Mouse (Mus musculus): Measurements from ENCODE around the gene Ulk4. TPM values are rescaled to one million over a fixed set of nuclear protein-coding genes. Genes with fewer than 3 reads are reported as not detected.
"Not testable (repeated sequence)": the region's sequence is repeated elsewhere in the genome, so short reads cannot be mapped to it uniquely, and the experiment has no call there.

The Ulk4 gene
- polyA plus RNA-seq, 1 experiment from 2014 or later: 65.5 TPM

DNA sequence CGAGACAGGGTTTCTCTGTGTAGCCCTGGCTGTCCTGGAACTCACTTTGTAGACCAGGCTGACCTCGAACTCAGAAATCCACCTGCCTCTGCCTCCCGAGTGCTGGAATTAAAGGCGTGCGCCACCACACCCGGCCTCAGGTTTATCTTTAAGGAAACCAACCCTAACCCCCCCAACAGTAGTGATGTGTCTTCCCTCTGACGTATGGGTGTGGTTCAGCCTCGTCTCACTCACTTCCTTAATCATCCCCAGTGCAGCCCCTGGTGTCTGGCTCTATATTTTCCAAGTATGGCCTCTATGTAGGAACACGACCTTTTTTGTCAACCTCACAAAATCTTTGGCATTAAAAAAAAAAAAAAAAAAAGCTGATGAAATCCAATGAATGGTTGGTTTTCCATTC, 231.3 kb downstream of the Ulk4 start:
- H3K9ac ChIP-seq (replicated peaks; ENCODE audit: low read depth, low read length); H3K4me3 ChIP-seq (ENCODE audit: low read depth, low read length); ATAC-seq (ENCODE audit: low read depth); H3K27me3 ChIP-seq (ENCODE audit: control insufficient read depth, insufficient read depth, low read length); H3K36me3 ChIP-seq (ENCODE audit: control insufficient read depth, insufficient read depth, low read length); H3K4me1 ChIP-seq (ENCODE audit: control insufficient read depth, insufficient read depth, low read length); H3K4me2 ChIP-seq (ENCODE audit: low read depth, low read length); H3K27ac ChIP-seq (ENCODE audit: low read depth, low read length); H3K9me3 ChIP-seq (ENCODE audit: control insufficient read depth, low read length): not testable (repeated sequence)
- 86% methylated on average over 9 of the region's 9 CpGs for WGBS

GRCm38 (mm10) chr9:121044471-121045206, 232.4 kb downstream of the Ulk4 start:
- no peak overlapping the region for H3K27ac ChIP-seq (ENCODE audit: low read depth, low read length)
- no peak for ATAC-seq (ENCODE audit: low read depth)
- H3K36me3 ChIP-seq (ENCODE audit: control insufficient read depth, insufficient read depth, low read length): no peaks in the 10 kb centered on the region
- H3K4me3 ChIP-seq (ENCODE audit: low read depth, low read length): no peak overlapping the region
- peaks cover 4% of the 10 kb centered on the region; the same call in 1 of the 2 replicates for H3K4me1 ChIP-seq (ENCODE audit: control insufficient read depth, insufficient read depth, low read length)
- no peaks in the 10 kb centered on the region for H3K9me3 ChIP-seq (ENCODE audit: control insufficient read depth, low read length)
- no peak overlapping the region for H3K4me2 ChIP-seq (ENCODE audit: low read depth, low read length)
- WGBS: 74% methylated on average over 17 of the region's 17 CpGs
- H3K9ac ChIP-seq (replicated peaks; ENCODE audit: low read depth, low read length): no peak overlapping the region
- no peaks in the 10 kb centered on the region for H3K27me3 ChIP-seq (ENCODE audit: control insufficient read depth, insufficient read depth, low read length)

DNA sequence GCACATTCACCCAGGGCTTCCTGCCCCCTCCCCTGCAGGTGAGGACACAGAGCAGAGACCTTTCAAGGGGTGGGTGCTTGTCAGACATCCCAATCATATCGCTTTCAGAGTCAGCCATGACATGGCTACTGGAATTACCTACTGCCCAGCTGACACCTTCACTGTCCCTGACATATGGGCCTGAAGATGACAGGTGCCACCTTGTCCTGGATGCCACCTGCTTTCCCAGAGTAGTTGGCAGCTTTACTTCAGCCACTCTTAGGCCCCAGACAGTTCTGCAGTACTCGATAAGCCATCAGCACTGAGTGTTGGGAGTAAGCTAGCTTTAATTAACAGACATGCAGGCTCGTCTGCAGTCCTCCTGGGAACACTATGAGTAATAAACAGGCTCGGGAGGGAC, 234.0 kb downstream of the Ulk4 start:
- peaks cover 10% of the 10 kb centered on the region; the same call in 1 of the 2 replicates for H3K4me1 ChIP-seq (ENCODE audit: control insufficient read depth, insufficient read depth, low read length)
- no peak for ATAC-seq (ENCODE audit: low read depth)
- H3K36me3 ChIP-seq (ENCODE audit: control insufficient read depth, insufficient read depth, low read length): no peaks in the 10 kb centered on the region
- no peak overlapping the region for H3K27ac ChIP-seq (ENCODE audit: low read depth, low read length)
- no peak overlapping the region for H3K9ac ChIP-seq (replicated peaks; ENCODE audit: low read depth, low read length)
- no peak overlapping the region for H3K4me3 ChIP-seq (ENCODE audit: low read depth, low read length)
- WGBS: 72% methylated on average over 4 of the region's 4 CpGs
- H3K4me2 ChIP-seq (ENCODE audit: low read depth, low read length): no peak overlapping the region
- no peaks in the 10 kb centered on the region for H3K27me3 ChIP-seq (ENCODE audit: control insufficient read depth, insufficient read depth, low read length)
- no peaks in the 10 kb centered on the region for H3K9me3 ChIP-seq (ENCODE audit: control insufficient read depth, low read length)

DNA sequence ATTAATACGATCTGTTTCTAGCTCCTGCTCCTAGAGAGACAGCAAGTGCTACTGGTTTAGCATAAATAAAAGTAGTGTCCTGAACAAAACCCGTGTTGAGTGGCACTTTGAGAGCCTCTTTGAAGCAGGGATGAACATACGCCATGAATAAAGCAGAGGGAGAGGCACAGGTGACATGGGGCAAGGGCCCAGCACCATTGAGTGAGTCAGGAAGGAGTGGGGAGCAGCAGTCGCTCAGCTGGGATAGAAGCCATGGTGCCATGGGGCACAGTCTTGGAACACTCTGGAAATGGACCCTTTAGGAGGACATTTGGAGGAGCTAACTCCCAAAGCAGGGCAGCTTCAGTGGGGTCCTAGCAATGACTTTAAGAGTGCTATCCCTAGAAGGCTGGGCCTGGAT, 238.6 kb downstream of the Ulk4 start:
- Histone ChIP-seq H3K36me3 (ENCODE audit: control insufficient read depth, insufficient read depth, low read length) (no peaks in the 10 kb centered on the region), H3K4me2 (ENCODE audit: low read depth, low read length) (no peak overlapping the region), H3K9ac (replicated peaks; ENCODE audit: low read depth, low read length) (no peak overlapping the region), H3K4me3 (ENCODE audit: low read depth, low read length) (no peak overlapping the region), H3K27me3 (ENCODE audit: control insufficient read depth, insufficient read depth, low read length) (no peaks in the 10 kb centered on the region), H3K4me1 (ENCODE audit: control insufficient read depth, insufficient read depth, low read length) (peaks cover 19% of the 10 kb centered on the region), H3K27ac (ENCODE audit: low read depth, low read length) (peak overlapping the region; percentile 35; the same call in 1 of the 2 replicates), H3K9me3 (ENCODE audit: control insufficient read depth, low read length) (no peaks in the 10 kb centered on the region)
- 50% methylated on average over 4 of the region's 4 CpGs for WGBS
- peak; percentile 54; the same call in 1 of the 2 replicates for ATAC-seq (ENCODE audit: low read depth)

DNA sequence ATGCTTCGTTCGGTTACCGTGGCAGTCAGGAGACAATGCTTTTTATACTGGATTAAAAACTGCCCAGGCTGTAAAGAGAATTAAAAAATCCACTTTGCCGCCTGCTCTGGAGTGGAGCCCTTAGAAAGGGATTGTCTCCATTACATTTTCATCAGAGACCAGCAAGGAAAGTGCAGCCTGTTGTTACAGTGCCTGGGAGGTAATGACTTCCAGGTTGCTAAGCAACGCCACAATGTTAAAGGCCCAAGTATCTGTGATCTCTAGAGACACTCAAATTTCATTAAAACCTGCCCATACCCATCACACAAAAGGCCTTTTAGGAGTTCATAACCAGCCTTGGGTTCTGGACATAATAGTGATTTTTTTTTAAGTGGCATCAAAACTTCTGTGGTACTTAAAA, 239.0 kb downstream of the Ulk4 start:
- ATAC-seq (ENCODE audit: low read depth): peak; percentile 79
- Histone ChIP-seq H3K9ac (replicated peaks; ENCODE audit: low read depth, low read length) (no peak overlapping the region), H3K27ac (ENCODE audit: low read depth, low read length) (peak overlapping the region; percentile 36; the same call in 1 of the 2 replicates), H3K4me3 (ENCODE audit: low read depth, low read length) (no peak overlapping the region), H3K36me3 (ENCODE audit: control insufficient read depth, insufficient read depth, low read length) (no peaks in the 10 kb centered on the region), H3K4me2 (ENCODE audit: low read depth, low read length) (no peak overlapping the region), H3K9me3 (ENCODE audit: control insufficient read depth, low read length) (no peaks in the 10 kb centered on the region), H3K27me3 (ENCODE audit: control insufficient read depth, insufficient read depth, low read length) (no peaks in the 10 kb centered on the region), H3K4me1 (ENCODE audit: control insufficient read depth, insufficient read depth, low read length) (peaks cover 19% of the 10 kb centered on the region)
- whole genome bisulfite sequencing: 31% methylated on average over 5 of the region's 5 CpGs

GRCm38 (mm10) chr9:121035296-121035695, 241.7 kb downstream of the Ulk4 start:
- H3K9me3 ChIP-seq (ENCODE audit: control insufficient read depth, low read length): no peaks in the 10 kb centered on the region
- H3K27me3 ChIP-seq (ENCODE audit: control insufficient read depth, insufficient read depth, low read length): no peaks in the 10 kb centered on the region
- no peaks in the 10 kb centered on the region for H3K36me3 ChIP-seq (ENCODE audit: control insufficient read depth, insufficient read depth, low read length)
- H3K4me1 ChIP-seq (ENCODE audit: control insufficient read depth, insufficient read depth, low read length): peaks cover 21% of the 10 kb centered on the region
- WGBS: 91% methylated on average over 6 of the region's 6 CpGs
- no peak for ATAC-seq (ENCODE audit: low read depth)
- H3K27ac ChIP-seq (ENCODE audit: low read depth, low read length): no peak overlapping the region
- no peak overlapping the region for H3K9ac ChIP-seq (replicated peaks; ENCODE audit: low read depth, low read length)
- no peak overlapping the region for H3K4me3 ChIP-seq (ENCODE audit: low read depth, low read length)
- H3K4me2 ChIP-seq (ENCODE audit: low read depth, low read length): no peak overlapping the region

GRCm38 (mm10) chr9:121033596-121033995, 243.4 kb downstream of the Ulk4 start:
- Histone ChIP-seq H3K4me2 (ENCODE audit: low read depth, low read length) (no peak overlapping the region), H3K4me1 (ENCODE audit: control insufficient read depth, insufficient read depth, low read length) (peaks cover 17% of the 10 kb centered on the region), H3K27me3 (ENCODE audit: control insufficient read depth, insufficient read depth, low read length) (no peaks in the 10 kb centered on the region), H3K9ac (replicated peaks; ENCODE audit: low read depth, low read length) (no peak overlapping the region), H3K4me3 (ENCODE audit: low read depth, low read length) (no peak overlapping the region), H3K9me3 (ENCODE audit: control insufficient read depth, low read length) (no peaks in the 10 kb centered on the region), H3K27ac (ENCODE audit: low read depth, low read length) (no peak overlapping the region), H3K36me3 (ENCODE audit: control insufficient read depth, insufficient read depth, low read length) (no peaks in the 10 kb centered on the region)
- no peak for ATAC-seq (ENCODE audit: low read depth)
- WGBS: 84% methylated on average over 4 of the region's 4 CpGs

DNA sequence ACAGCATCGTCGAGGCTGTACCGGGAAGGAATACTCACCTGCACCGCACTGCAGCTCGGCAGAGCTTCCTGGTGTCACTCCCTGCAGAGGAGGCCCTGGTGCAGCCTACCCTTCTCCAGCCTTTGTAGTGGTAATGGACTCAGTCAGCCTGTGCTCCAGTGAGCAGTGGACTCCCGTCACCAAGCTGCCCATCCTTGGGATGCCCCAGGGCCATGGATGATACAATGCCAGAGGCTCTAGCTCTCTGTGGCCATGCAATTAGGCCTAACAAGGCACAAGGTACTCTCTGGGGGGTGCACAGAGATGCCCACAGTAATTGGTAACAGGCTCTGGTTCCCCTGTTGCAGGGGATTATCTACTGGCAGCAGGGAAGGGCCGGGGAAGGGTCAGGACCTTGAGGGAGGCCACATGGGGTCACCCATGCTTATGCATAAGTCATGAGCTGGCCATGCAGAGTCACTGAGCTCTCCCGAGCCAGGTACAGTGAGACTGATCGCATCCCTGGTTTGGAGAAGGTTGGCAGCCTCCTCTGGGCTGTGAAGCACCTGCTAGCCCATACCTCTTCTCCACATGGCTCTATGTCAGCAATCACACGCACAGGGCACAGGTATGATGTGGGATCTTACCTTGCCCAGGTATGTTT, 244.6 kb downstream of the Ulk4 start:
- no peaks in the 10 kb centered on the region for H3K9me3 ChIP-seq (ENCODE audit: control insufficient read depth, low read length)
- peaks cover 6% of the 10 kb centered on the region for H3K4me1 ChIP-seq (ENCODE audit: control insufficient read depth, insufficient read depth, low read length)
- no peak overlapping the region for H3K4me2 ChIP-seq (ENCODE audit: low read depth, low read length)
- no peaks in the 10 kb centered on the region for H3K36me3 ChIP-seq (ENCODE audit: control insufficient read depth, insufficient read depth, low read length)
- no peak for ATAC-seq (ENCODE audit: low read depth)
- H3K27ac ChIP-seq (ENCODE audit: low read depth, low read length): no peak overlapping the region
- H3K4me3 ChIP-seq (ENCODE audit: low read depth, low read length): no peak overlapping the region
- no peak overlapping the region for H3K9ac ChIP-seq (replicated peaks; ENCODE audit: low read depth, low read length)
- 50% methylated on average over 10 of the region's 10 CpGs for WGBS
- no peaks in the 10 kb centered on the region for H3K27me3 ChIP-seq (ENCODE audit: control insufficient read depth, insufficient read depth, low read length)

- Histone ChIP-seq H3K36me3 (ENCODE audit: control insufficient read depth, insufficient read depth, low read length) (no peaks in the 10 kb centered on the region), H3K27me3 (ENCODE audit: control insufficient read depth, insufficient read depth, low read length) (no peaks in the 10 kb centered on the region), H3K27ac (ENCODE audit: low read depth, low read length) (no peak overlapping the region), H3K4me3 (ENCODE audit: low read depth, low read length) (no peak overlapping the region), H3K4me1 (ENCODE audit: control insufficient read depth, insufficient read depth, low read length) (0 out of 2 replicates have a peak, but pooled peaks cover 3% of the 10 kb centered on the region), H3K9ac (replicated peaks; ENCODE audit: low read depth, low read length) (no peak overlapping the region), H3K9me3 (ENCODE audit: control insufficient read depth, low read length) (no peaks in the 10 kb centered on the region), H3K4me2 (ENCODE audit: low read depth, low read length) (no peak overlapping the region)
- ATAC-seq (ENCODE audit: low read depth): no peak
- WGBS: 40% methylated on average over 10 of the region's 10 CpGs
Observed at GRCm38 (mm10) chr9:121030949-121031348, 246.0 kb downstream of the Ulk4 start.

Measured in neural tube, embryonic 14.5 days (tissue).